Mouse (Mus musculus) embryonic fibroblast, embryonic 13.5 days (primary cell): ENCODE data around the gene T2. TPM values are rescaled to one million over a fixed set of nuclear protein-coding genes. Genes with fewer than 3 reads are reported as not detected.

ENCODE experiments used
- H3K27ac ChIP-seq: 2 replicates; pipeline ENCODE4 v1.5.1; 2012; ENCODE audit warnings: low read length, control low read depth, inconsistent platforms; ENCODE audit not compliant: insufficient read depth
- H3K4me1 ChIP-seq: 2 replicates; pipeline ENCODE4 v1.6.1; 2011; ENCODE audit warnings: low read length; ENCODE audit not compliant: control insufficient read depth, insufficient read depth
- H3K4me3 ChIP-seq: 2 replicates; pipeline ENCODE4 v1.5.1; 2011; ENCODE audit warnings: mild to moderate bottlenecking, control low read depth, low read length; ENCODE audit not compliant: insufficient read depth
- CTCF ChIP-seq: IDR thresholded peaks from 2 replicates; pipeline ENCODE4 v1.5.1; 2011; ENCODE audit warnings: mild to moderate bottlenecking, control low read depth, low read length, moderate library complexity, borderline replicate concordance; ENCODE audit not compliant: insufficient read depth
- POLR2A ChIP-seq: IDR thresholded peaks from 2 replicates; pipeline ENCODE4 v1.6.1; 2011; ENCODE audit warnings: low read depth, mild to moderate bottlenecking, control low read depth, low read length, moderate library complexity
- polyA plus RNA-seq: library from polyadenylated mRNA; stranded (reverse); fragments of >200 nt; gene quantifications from 2 replicates; pipeline ENCODE4 v1.2.4, GENCODE M21; 2011; ENCODE audit warnings: low read depth; ENCODE audit not compliant: missing spikeins, insufficient read length

The T2 gene
- polyA plus RNA-seq, 1 experiment, result not detected

DNA sequence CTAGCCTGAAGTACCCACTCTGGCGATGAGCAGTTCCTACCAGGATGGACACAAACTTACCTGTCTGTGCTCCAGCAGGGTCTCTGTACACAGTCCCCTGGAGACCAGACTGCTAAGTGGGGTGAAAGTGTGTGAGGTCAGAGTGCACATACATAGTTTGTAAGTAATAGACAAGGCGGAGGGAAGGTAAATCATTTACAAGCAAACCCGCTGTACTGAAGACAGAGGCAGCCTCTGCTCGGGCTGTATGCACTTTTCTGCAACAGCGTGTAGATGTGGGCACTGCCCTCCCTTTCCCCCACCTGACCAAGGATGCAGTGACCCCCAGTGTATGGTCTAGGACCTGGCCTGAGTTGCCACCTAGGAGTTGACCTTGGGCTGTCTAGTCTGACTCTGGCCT lies 57.9 kb downstream of the T2 start:
- no peak overlapping the region for H3K4me3 ChIP-seq
- no peak overlapping the region for H3K27ac ChIP-seq
- H3K4me1 ChIP-seq, result 0 out of 2 replicates have a peak, but pooled peaks cover 4% of the 10 kb centered on the region
- TF ChIP-seq POLR2A (no peak), CTCF (no peak)

DNA sequence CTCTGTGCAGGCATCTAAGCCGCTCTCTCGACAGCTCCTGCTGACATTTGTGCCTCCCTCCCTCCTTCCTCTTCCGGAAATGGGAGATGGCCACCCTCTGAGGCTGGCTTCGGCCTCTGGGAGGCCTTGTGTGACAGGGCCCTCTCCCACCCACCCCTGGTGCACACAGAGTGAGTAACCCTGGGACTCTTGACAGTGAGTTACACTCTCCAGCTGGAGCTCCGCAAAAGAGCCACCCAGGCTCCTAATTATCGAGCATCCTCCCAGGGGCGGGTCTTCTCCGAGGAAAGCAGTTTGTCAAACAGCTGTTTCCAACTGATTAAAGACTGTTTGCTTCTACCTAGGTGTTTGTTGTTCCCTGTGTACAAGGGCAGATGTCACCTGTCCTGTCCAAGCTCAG lies 59.7 kb downstream of the T2 start:
- no peak for TF ChIP-seq POLR2A
- no peak for TF ChIP-seq CTCF
- H3K4me3 ChIP-seq, result no peak overlapping the region
- H3K27ac ChIP-seq, result no peak overlapping the region
- no peaks in the 10 kb centered on the region for H3K4me1 ChIP-seq

DNA sequence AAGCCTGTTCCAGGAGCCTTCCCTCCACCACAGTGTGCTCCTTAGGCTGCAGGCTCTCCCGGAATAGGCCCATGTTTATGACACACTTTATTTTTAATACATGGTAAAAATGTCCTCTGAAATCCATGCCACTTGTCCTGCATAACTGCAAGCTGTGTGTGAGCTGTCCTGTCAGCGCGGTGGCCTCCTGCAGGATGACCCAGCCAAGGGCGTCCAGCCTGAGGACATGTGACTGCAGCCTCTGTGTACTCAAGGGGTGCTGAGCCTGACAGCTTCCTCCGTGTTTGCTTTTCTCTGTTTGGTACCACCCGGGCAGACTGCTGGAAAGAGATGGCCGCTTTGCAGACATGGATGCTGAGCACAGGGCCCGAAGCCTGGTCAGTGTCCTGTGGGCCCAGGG lies 61.1 kb downstream of the T2 start:
- TF ChIP-seq POLR2A (no peak), CTCF (no peak)
- Histone ChIP-seq H3K4me1 (no peaks in the 10 kb centered on the region), H3K27ac (no peak overlapping the region), H3K4me3 (no peak overlapping the region)

DNA sequence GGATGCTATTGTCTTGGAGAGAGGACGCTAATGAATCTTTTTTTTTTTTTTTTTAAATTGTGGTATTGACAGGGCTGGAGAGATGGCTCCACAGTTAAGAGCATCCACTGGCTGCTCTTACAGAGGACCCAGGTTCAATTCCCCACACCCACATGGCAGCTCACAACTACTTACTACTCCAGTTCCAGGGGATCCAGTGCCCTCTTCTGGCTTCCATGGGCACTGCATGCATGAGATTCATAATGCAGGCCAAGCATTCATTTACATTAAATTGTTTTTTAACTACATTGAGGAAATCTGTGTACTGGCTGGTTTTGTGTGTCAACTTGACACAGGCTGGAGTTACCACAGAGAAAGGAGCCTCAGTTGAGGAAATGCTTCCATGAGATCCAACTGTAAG lies 64.9 kb downstream of the T2 start:
- TF ChIP-seq CTCF, result no peak
- TF ChIP-seq POLR2A, result no peak
- Histone ChIP-seq H3K27ac (no peak overlapping the region), H3K4me3 (no peak overlapping the region), H3K4me1 (no peaks in the 10 kb centered on the region)

DNA sequence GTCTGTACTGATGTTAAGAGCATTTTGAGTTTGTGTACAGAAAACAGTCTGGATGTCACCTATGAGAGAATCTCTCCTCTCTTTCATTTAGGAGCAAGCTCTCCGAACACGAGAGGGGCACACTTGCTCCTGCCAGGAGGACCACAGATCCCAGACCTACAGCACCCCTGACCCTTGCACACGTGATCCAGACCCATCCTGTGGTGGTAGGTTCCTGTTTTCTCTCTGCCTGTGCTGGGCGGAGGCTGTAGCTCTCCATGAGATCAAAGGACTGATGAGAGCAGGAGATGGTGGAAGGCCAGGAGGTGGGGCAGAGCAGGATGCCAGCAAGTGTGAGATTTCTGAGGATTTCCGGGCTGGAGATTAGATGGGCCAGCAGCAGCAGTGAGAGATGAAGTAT lies 65.7 kb downstream of the T2 start:
- no peaks in the 10 kb centered on the region for H3K4me1 ChIP-seq
- H3K27ac ChIP-seq, result no peak overlapping the region
- H3K4me3 ChIP-seq, result no peak overlapping the region
- no peak for TF ChIP-seq CTCF
- TF ChIP-seq POLR2A, result no peak

DNA sequence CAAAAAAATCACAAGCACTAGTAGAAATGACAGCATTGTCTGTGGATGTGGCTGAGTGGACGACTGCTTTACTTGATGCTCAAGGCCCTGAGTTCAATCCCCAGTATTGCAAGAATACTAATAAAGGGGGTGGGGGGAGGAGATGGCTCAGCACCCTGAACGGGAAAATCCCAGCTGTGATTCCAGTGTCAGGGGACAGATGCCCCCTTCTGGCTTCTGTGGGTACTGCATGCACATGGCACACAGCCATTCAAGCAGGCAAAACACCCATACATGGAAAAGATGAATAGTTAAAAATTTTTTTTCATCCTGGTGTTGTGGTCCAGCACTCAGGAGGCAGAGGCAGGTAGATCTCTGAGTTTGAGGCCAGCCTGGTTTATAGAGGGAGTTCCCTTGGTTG lies 67.5 kb downstream of the T2 start:
- Histone ChIP-seq H3K27ac (no peak overlapping the region), H3K4me3 (no peak overlapping the region), H3K4me1 (no peaks in the 10 kb centered on the region)
- TF ChIP-seq CTCF (no peak), POLR2A (no peak)

DNA sequence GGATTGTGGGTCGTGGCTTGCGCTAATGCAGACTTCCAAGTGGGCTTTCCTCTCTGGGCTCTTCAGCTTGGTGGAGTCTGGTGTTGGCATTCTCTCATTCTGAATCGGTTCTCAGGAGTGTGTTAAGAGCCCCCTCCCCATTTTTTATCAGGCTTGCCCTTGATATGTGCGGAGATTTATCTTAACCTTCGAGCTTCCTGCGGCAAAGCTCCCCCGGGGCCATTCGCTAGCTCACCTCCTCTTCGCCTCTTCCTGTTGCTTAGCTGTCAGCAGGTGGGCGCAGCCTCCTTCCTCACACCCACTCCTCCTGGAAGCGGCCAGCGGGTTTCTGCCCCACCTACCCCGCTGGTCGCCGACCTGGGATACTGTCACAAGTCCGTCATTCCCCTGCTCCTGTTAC lies 73.6 kb downstream of the T2 start:
- Histone ChIP-seq H3K27ac (no peak overlapping the region), H3K4me1 (no peaks in the 10 kb centered on the region), H3K4me3 (no peak overlapping the region)
- TF ChIP-seq CTCF, result no peak
- no peak for TF ChIP-seq POLR2A

DNA sequence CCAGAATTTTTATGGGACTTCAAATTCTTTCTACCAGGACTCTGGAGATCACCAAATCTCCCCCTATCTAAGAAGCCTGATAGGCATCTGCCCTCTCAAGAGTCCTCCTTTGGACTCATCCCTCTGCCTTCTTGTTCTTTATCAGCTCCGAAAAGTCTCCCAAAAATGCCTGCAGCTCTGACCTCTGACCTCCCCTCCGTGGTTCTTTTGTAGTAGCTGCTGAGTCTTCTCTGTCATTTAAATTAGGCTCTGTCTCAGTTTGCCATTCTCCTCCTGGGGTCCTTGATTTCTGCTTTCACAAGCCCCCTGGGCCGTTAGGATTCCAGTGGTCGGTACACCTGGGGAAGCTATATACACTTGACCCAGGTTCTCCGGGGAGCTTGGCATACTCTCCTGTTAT lies 74.1 kb downstream of the T2 start:
- Histone ChIP-seq H3K27ac (no peak overlapping the region), H3K4me1 (no peaks in the 10 kb centered on the region), H3K4me3 (no peak overlapping the region)
- TF ChIP-seq POLR2A, result no peak
- no peak for TF ChIP-seq CTCF

DNA sequence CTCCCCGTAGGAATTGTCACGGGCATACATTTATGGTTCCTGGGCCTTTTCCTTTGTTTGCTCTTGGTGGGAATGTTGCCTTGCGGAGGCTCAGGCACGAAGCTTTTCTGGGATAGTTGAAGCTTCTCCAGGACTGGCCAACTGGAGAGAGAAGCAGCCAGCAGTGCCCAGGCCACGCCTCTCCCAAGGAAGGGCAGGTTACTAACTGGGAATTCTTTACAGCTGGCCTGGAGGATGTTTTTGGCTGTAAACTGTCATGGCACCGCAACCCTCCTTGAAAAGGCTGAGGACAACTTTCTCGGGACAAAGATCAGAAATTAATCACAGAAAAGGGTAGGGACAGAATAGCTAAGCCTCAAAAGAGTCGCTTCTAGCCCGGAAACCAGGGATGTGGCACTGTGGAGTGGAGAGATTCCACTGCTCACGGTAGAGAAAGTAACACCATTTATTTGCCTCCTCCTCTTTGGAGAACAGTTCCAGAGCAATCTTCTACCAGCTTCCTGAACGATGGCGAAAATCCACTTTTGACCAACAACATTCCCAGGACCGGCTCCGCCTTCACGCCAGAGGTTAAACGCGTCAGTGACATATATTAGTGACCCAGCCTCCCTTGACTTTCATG lies 76.5 kb downstream of the T2 start:
- Histone ChIP-seq H3K4me3 (no peak overlapping the region), H3K27ac (no peak overlapping the region), H3K4me1 (no peaks in the 10 kb centered on the region)
- no peak for TF ChIP-seq CTCF
- TF ChIP-seq POLR2A, result no peak

DNA sequence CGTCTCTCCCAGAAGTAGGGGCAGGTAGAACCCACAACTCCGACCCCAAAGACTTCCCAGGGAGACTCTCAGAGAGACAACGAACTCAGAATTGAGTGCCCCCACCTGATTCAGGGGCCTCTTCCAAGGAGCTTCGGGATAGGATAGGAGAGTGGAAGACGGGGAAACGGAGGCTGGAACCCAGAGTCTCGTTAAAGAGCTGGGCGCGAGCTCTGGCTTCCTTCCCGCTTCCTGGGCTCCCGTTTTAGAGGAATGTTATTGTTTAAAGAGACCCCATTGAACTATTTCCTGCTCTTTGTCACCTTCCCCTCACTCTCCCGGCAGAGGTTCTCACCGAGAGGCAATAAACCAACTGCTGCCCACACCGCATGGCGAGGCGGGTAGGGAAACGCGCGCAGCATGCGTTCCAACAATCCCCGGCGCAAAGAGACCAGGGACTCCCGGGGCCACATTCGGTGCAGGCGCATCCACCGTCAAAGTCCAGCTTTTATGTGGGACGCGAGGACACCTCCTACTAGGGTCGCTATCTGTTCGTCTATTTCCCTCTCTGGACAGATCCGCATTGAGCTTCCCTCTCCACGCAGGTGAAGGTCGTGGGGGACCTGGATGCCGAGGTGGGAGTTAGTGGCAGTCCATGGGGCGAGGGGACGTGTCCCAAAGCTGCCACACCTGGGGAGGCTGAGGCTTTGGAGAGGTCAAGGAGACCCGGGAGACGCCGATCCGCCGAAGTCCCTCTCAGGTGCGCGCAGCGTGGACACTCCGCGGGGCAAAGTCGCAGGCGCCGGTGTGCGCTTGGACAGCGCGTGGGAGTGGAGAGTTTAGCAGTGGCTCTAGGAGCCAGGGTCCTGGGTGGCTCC lies 77.6 kb downstream of the T2 start:
- Histone ChIP-seq H3K27ac (no peak overlapping the region), H3K4me3 (no peak overlapping the region), H3K4me1 (no peaks in the 10 kb centered on the region)
- no peak for TF ChIP-seq POLR2A
- TF ChIP-seq CTCF, result no peak
